Mouse (Mus musculus): ENCODE results near the gene Vezt. TPM values are rescaled to one million over a fixed set of nuclear protein-coding genes. Genes with fewer than 3 reads are reported as not detected.

Vezt gene
- polyA plus RNA-seq, 1 experiment from 2014 or later = 29.4 TPM

- Histone ChIP-seq H3K36me3 (no peaks in the 10 kb centered on the region), H3K4me3 (no peak overlapping the region), H3K9ac (no peak overlapping the region), H3K27ac (ENCODE audit: poor library complexity, severe bottlenecking) (no peak overlapping the region), H3K9me3 (replicated peaks) (no peaks in the 10 kb centered on the region), H3K4me1 (replicated peaks) (0 out of 2 replicates have a peak, but pooled peaks cover 5% of the 10 kb centered on the region), H3K4me2 (no peak overlapping the region), H3K27me3 (replicated peaks) (no peaks in the 10 kb centered on the region)
- WGBS = 88% methylated on average over 3 of the region's 3 CpGs
- ATAC-seq (ENCODE audit: insufficient number of reproducible peaks, low FRiP score) = no peak
These were observed 84.6 kb downstream of the Vezt start for GRCm38 (mm10) chr10:93950991-93951390.

GRCm38 (mm10) chr10:93949921-93950320, 85.7 kb downstream of the Vezt start:
- Histone ChIP-seq H3K27me3 (replicated peaks) (no peaks in the 10 kb centered on the region), H3K9me3 (replicated peaks) (no peaks in the 10 kb centered on the region), H3K4me2 (no peak overlapping the region), H3K27ac (ENCODE audit: poor library complexity, severe bottlenecking) (no peak overlapping the region), H3K4me3 (no peak overlapping the region), H3K4me1 (replicated peaks) (0 out of 2 replicates have a peak, but pooled peaks cover 5% of the 10 kb centered on the region), H3K9ac (no peak overlapping the region), H3K36me3 (no peaks in the 10 kb centered on the region)
- no peak for ATAC-seq (ENCODE audit: insufficient number of reproducible peaks, low FRiP score)
- 80% methylated on average over 2 of the region's 2 CpGs for WGBS

GRCm38 (mm10) chr10:93945843-93946499, 89.6 kb downstream of the Vezt start:
- no peaks in the 10 kb centered on the region for H3K9me3 ChIP-seq (replicated peaks)
- H3K36me3 ChIP-seq = no peaks in the 10 kb centered on the region
- H3K4me2 ChIP-seq = no peak overlapping the region
- H3K27me3 ChIP-seq (replicated peaks) = no peaks in the 10 kb centered on the region
- no peak overlapping the region for H3K9ac ChIP-seq
- no peak overlapping the region for H3K4me3 ChIP-seq
- no peak for ATAC-seq (ENCODE audit: insufficient number of reproducible peaks, low FRiP score)
- no peak overlapping the region for H3K27ac ChIP-seq (ENCODE audit: poor library complexity, severe bottlenecking)
- peaks cover 5% of the 10 kb centered on the region for H3K4me1 ChIP-seq (replicated peaks)
- WGBS = 73% methylated on average over 9 of the region's 9 CpGs

- no peak overlapping the region for H3K27ac ChIP-seq (ENCODE audit: poor library complexity, severe bottlenecking)
- no peak overlapping the region for H3K9ac ChIP-seq
- no peak overlapping the region for H3K4me2 ChIP-seq
- no peaks in the 10 kb centered on the region for H3K27me3 ChIP-seq (replicated peaks)
- H3K36me3 ChIP-seq = no peaks in the 10 kb centered on the region
- 35% methylated on average over 4 of the region's 4 CpGs for WGBS
- H3K4me1 ChIP-seq (replicated peaks) = peaks cover 11% of the 10 kb centered on the region
- no peak overlapping the region for H3K4me3 ChIP-seq
- H3K9me3 ChIP-seq (replicated peaks) = no peaks in the 10 kb centered on the region
- ATAC-seq (ENCODE audit: insufficient number of reproducible peaks, low FRiP score) = no peak
These were observed 90.3 kb downstream of the Vezt start for GRCm38 (mm10) chr10:93945364-93945763.

- no peak overlapping the region for H3K4me2 ChIP-seq
- H3K4me1 ChIP-seq (replicated peaks) = peaks cover 15% of the 10 kb centered on the region
- no peak overlapping the region for H3K27ac ChIP-seq (ENCODE audit: poor library complexity, severe bottlenecking)
- WGBS = 44% methylated on average over 5 of the region's 5 CpGs
- no peaks in the 10 kb centered on the region for H3K9me3 ChIP-seq (replicated peaks)
- no peaks in the 10 kb centered on the region for H3K36me3 ChIP-seq
- no peaks in the 10 kb centered on the region for H3K27me3 ChIP-seq (replicated peaks)
- peak overlapping the region; percentile 26; the same call in 1 of the 2 replicates for H3K9ac ChIP-seq
- no peak for ATAC-seq (ENCODE audit: insufficient number of reproducible peaks, low FRiP score)
- no peak overlapping the region for H3K4me3 ChIP-seq
These were observed 91.4 kb downstream of the Vezt start for GRCm38 (mm10) chr10:93944241-93944640.

GRCm38 (mm10) chr10:93940279-93940678, 95.3 kb downstream of the Vezt start:
- Histone ChIP-seq H3K4me3 (no peak overlapping the region), H3K27ac (ENCODE audit: poor library complexity, severe bottlenecking) (no peak overlapping the region), H3K36me3 (no peaks in the 10 kb centered on the region), H3K9ac (no peak overlapping the region), H3K27me3 (replicated peaks) (no peaks in the 10 kb centered on the region), H3K9me3 (replicated peaks) (no peaks in the 10 kb centered on the region), H3K4me2 (no peak overlapping the region), H3K4me1 (replicated peaks) (peaks cover 15% of the 10 kb centered on the region)
- ATAC-seq (ENCODE audit: insufficient number of reproducible peaks, low FRiP score) = no peak
- WGBS = 59% methylated on average over 5 of the region's 5 CpGs

- Histone ChIP-seq H3K9ac (no peak overlapping the region), H3K27ac (ENCODE audit: poor library complexity, severe bottlenecking) (no peak overlapping the region), H3K4me3 (no peak overlapping the region), H3K27me3 (replicated peaks) (no peaks in the 10 kb centered on the region), H3K4me2 (no peak overlapping the region), H3K36me3 (no peaks in the 10 kb centered on the region), H3K4me1 (replicated peaks) (peaks cover 15% of the 10 kb centered on the region), H3K9me3 (replicated peaks) (no peaks in the 10 kb centered on the region)
- no peak for ATAC-seq (ENCODE audit: insufficient number of reproducible peaks, low FRiP score)
- WGBS = 87% methylated on average over 8 of the region's 8 CpGs
These were observed 95.9 kb downstream of the Vezt start for GRCm38 (mm10) chr10:93939676-93940075.

- 89% methylated on average over 20 of the region's 20 CpGs for WGBS
- Histone ChIP-seq H3K27me3 (replicated peaks) (no peaks in the 10 kb centered on the region), H3K4me2 (no peak overlapping the region), H3K9me3 (replicated peaks) (no peaks in the 10 kb centered on the region), H3K4me1 (replicated peaks) (peaks cover 13% of the 10 kb centered on the region; the same call in 1 of the 2 replicates), H3K27ac (ENCODE audit: poor library complexity, severe bottlenecking) (no peak overlapping the region), H3K4me3 (no peak overlapping the region), H3K36me3 (no peaks in the 10 kb centered on the region), H3K9ac (no peak overlapping the region)
- no peak for ATAC-seq (ENCODE audit: insufficient number of reproducible peaks, low FRiP score)
These were observed 96.8 kb downstream of the Vezt start for GRCm38 (mm10) chr10:93938844-93939271.

GRCm38 (mm10) chr10:93933980-93934379, 101.6 kb downstream of the Vezt start:
- peak; percentile 51; the same call in 1 of the 2 replicates for ATAC-seq (ENCODE audit: insufficient number of reproducible peaks, low FRiP score)
- H3K27me3 ChIP-seq (replicated peaks) = no peaks in the 10 kb centered on the region
- H3K9me3 ChIP-seq (replicated peaks) = no peaks in the 10 kb centered on the region
- no peaks in the 10 kb centered on the region for H3K36me3 ChIP-seq
- H3K27ac ChIP-seq (ENCODE audit: poor library complexity, severe bottlenecking) = 0 out of 2 replicates have a peak overlapping the region, but pooled peaks have one; percentile 35
- WGBS = 30% methylated on average over 9 of the region's 9 CpGs
- no peak overlapping the region for H3K4me3 ChIP-seq
- peaks cover 18% of the 10 kb centered on the region for H3K4me1 ChIP-seq (replicated peaks)
- no peak overlapping the region for H3K4me2 ChIP-seq
- no peak overlapping the region for H3K9ac ChIP-seq

- Histone ChIP-seq H3K4me1 (replicated peaks) (peaks cover 18% of the 10 kb centered on the region), H3K9ac (no peak overlapping the region), H3K36me3 (no peaks in the 10 kb centered on the region), H3K27me3 (replicated peaks) (no peaks in the 10 kb centered on the region), H3K27ac (ENCODE audit: poor library complexity, severe bottlenecking) (peak overlapping the region; percentile 1; the same call in 1 of the 2 replicates), H3K4me3 (no peak overlapping the region), H3K4me2 (no peak overlapping the region), H3K9me3 (replicated peaks) (no peaks in the 10 kb centered on the region)
- no peak; the same call in 1 of the 2 replicates for ATAC-seq (ENCODE audit: insufficient number of reproducible peaks, low FRiP score)
- 29% methylated on average over 5 of the region's 5 CpGs for WGBS
These were observed 102.8 kb downstream of the Vezt start for GRCm38 (mm10) chr10:93932861-93933260.

GRCm38 (mm10) chr10:93932020-93932419, 103.6 kb downstream of the Vezt start:
- ATAC-seq (ENCODE audit: insufficient number of reproducible peaks, low FRiP score) = no peak
- no peaks in the 10 kb centered on the region for H3K27me3 ChIP-seq (replicated peaks)
- H3K36me3 ChIP-seq = no peaks in the 10 kb centered on the region
- no peak overlapping the region for H3K9ac ChIP-seq
- WGBS = 50% methylated on average over 5 of the region's 5 CpGs
- H3K4me2 ChIP-seq = no peak overlapping the region
- H3K4me3 ChIP-seq = no peak overlapping the region
- H3K9me3 ChIP-seq (replicated peaks) = peaks cover 3% of the 10 kb centered on the region; the same call in 1 of the 2 replicates
- H3K4me1 ChIP-seq (replicated peaks) = peaks cover 18% of the 10 kb centered on the region
- H3K27ac ChIP-seq (ENCODE audit: poor library complexity, severe bottlenecking) = no peak overlapping the region

GRCm38 (mm10) chr10:93931431-93931830, 104.2 kb downstream of the Vezt start:
- no peaks in the 10 kb centered on the region for H3K27me3 ChIP-seq (replicated peaks)
- no peak for ATAC-seq (ENCODE audit: insufficient number of reproducible peaks, low FRiP score)
- no peak overlapping the region for H3K27ac ChIP-seq (ENCODE audit: poor library complexity, severe bottlenecking)
- H3K9ac ChIP-seq = no peak overlapping the region
- 58% methylated on average over 9 of the region's 9 CpGs for WGBS
- no peak overlapping the region for H3K4me2 ChIP-seq
- no peaks in the 10 kb centered on the region for H3K36me3 ChIP-seq
- peaks cover 3% of the 10 kb centered on the region; the same call in 1 of the 2 replicates for H3K9me3 ChIP-seq (replicated peaks)
- peaks cover 18% of the 10 kb centered on the region for H3K4me1 ChIP-seq (replicated peaks)
- no peak overlapping the region for H3K4me3 ChIP-seq
